Mouse (Mus musculus) embryonic facial prominence, embryonic 10.5 days (tissue): ENCODE data around the gene Ffar3. TPM values are rescaled to one million over a fixed set of nuclear protein-coding genes. Genes with fewer than 3 reads are reported as not detected.
"Not testable (repeated sequence)": the region's sequence is repeated elsewhere in the genome, so short reads cannot be mapped to it uniquely, and the experiment has no call there.

ENCODE experiments used
- DNase-seq: peaks from one replicate; pipeline ENCODE4 v3.0.0-alpha.2; 2017; ENCODE audit warnings: low spot score
- H3K27ac ChIP-seq: fragments of 300-500 bp; sonication (generic); replicated peaks from 2 replicates; pipeline ENCODE4 v1.5.1; 2016; ENCODE audit warnings: mild to moderate bottlenecking
- H3K27me3 ChIP-seq: fragments of 300-500 bp; sonication (generic); replicated peaks from 2 replicates; pipeline ENCODE4 v1.6.1; 2016; ENCODE audit warnings: low read depth, mild to moderate bottlenecking; ENCODE audit not compliant: poor library complexity, severe bottlenecking
- H3K36me3 ChIP-seq: fragments of 300-500 bp; sonication (generic); replicated peaks from 2 replicates; pipeline ENCODE4 v1.6.1; 2016; ENCODE audit warnings: mild to moderate bottlenecking, moderate library complexity
- H3K4me1 ChIP-seq: fragments of 300-500 bp; sonication (generic); 2 replicates; pipeline ENCODE4 v1.6.1; 2016
- H3K4me3 ChIP-seq: fragments of 300-500 bp; sonication (generic); 2 replicates; pipeline ENCODE4 v1.5.1; 2016; ENCODE audit warnings: mild to moderate bottlenecking, moderate library complexity
- H3K9me3 ChIP-seq: fragments of 300-500 bp; sonication (generic); 2 replicates; pipeline ENCODE4 v1.6.1; 2016; ENCODE audit warnings: mild to moderate bottlenecking
- whole genome bisulfite sequencing: fragments of 180-500 bp; shearing (Covaris S2); methylation state at CpG from one replicate; pipeline ENCODE4 v1.1.7; 2016; 5-methylcytosine and 5-hydroxymethylcytosine counted together
- polyA plus RNA-seq: library from polyadenylated mRNA; unstranded; fragments of >200 nt; fragmentation: Nextera tagmentation; extraction: Ambion mirVana; gene quantifications from 2 replicates; pipeline ENCODE4 v1.2.1, GENCODE M21; 2016

Ffar3 gene
- polyA plus RNA-seq, 1 experiment from 2014 or later: not detected

DNA sequence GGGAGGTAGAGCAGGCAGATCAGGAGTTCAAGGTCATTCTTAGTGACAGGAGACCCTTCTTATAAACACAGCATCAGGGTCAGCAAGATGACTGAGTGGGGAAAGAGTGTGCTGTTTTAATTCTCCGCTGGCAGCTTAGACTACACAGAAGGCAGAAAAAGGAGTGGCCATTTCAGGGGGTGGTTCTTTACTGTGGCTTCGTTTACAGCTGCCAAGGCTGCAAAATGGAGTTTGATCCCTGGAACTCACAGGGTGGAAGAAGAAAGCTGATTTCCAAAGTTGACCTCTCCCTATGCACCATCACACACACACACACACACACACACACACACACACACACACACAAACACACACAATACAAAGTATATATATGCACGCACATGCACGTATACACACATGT is 14.6 kb downstream of the Ffar3 start:
- Histone ChIP-seq H3K27ac (no peak overlapping the region), H3K4me1 (peaks cover 15% of the 10 kb centered on the region), H3K9me3 (no peaks in the 10 kb centered on the region), H3K36me3 (no peaks in the 10 kb centered on the region), H3K27me3 (no peaks in the 10 kb centered on the region), H3K4me3 (no peak overlapping the region)
- WGBS: 82% methylated on average over 4 of the region's 4 CpGs
- DNase-seq: no peak

DNA sequence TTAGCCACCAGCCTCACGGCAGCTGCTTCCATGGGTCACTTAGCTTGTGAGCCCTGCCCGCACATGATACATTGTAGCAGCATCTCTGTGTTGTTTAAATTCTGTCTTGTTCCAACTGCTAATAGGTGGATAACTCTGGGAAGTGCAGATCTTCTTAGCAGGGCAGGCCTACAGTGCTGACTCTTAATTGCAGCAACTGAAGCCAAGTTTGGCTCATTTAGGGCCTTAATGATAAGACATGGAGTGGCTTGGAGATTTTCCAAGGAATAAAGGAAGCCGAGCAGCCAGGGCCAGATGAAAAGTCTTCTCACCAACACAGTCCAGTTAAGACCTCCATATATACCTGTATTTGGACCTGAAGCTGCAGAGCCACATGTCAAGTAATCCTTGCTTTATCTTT is 15.7 kb downstream of the Ffar3 start:
- H3K27me3 ChIP-seq: no peaks in the 10 kb centered on the region
- H3K4me3 ChIP-seq: no peak overlapping the region
- H3K36me3 ChIP-seq: no peaks in the 10 kb centered on the region
- H3K27ac ChIP-seq: no peak overlapping the region
- 89% methylated on average over 3 of the region's 3 CpGs for WGBS
- no peak for DNase-seq
- no peaks in the 10 kb centered on the region for H3K9me3 ChIP-seq
- peaks cover 15% of the 10 kb centered on the region for H3K4me1 ChIP-seq

DNA sequence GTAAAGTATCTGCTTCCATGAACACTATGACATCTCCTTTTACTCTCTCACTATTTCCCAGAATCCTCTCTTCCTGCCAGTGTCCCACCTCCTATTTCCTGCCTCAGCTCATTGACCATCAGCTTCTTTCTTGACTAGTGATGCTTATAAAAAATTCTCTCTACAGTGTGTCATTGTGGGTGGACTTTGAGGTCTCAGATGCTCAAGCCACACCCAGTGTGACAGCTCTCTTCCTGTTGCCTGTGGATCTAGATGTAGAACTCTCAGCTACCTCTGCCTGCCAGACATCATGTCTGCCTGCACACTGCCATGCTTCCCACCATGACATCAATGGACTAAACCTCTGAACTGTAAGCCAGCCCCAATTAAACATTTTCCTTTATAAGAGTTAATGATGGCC is 18.7 kb downstream of the Ffar3 start:
- Histone ChIP-seq H3K4me3 (no peak overlapping the region), H3K4me1 (no peaks in the 10 kb centered on the region), H3K27me3 (no peaks in the 10 kb centered on the region), H3K9me3 (no peaks in the 10 kb centered on the region), H3K36me3 (no peaks in the 10 kb centered on the region), H3K27ac (no peak overlapping the region)
- no peak for DNase-seq

DNA sequence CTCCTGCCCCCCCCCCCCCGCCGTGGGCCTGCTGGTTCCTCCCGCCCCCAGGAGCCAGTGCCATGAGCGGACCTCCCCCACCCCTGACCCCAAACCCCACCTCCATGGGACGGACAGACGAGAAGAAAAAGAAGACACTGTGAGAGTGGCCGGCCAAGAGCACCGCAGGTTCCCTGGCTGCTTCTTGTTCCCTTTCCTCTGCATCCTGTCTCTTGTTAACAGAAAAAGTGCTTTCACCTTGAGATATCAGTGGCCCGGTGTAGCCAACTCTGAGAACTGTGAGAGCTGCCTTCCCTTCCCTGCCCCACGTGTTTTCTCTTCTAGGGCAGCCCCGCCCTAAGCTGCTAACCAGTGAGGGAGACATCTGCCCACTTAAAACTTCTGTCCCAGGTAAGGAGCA is 23.3 kb downstream of the Ffar3 start:
- WGBS: 37% methylated on average over 11 of the region's 11 CpGs

DNA sequence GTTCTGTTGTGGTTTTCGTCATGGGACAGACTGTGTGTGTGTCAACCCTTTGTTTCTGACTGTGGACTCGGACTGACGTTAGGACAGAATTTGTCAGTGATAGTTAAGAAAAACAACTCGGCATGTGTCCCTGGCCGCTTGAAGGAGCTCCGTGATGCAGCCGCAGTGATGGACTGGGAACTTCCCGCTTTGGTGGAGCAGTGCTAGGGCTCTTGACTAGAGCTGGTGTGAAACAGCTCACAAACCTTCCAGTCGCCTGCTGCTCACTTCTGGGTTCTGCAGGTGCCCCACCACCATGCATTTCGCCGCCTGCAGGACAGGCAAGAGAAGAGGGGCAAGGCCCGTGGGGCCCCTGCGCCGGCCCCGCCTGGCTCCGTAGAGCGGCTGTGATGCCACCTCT is 23.7 kb downstream of the Ffar3 start:
- Histone ChIP-seq H3K27ac (no peak overlapping the region), H3K36me3 (no peaks in the 10 kb centered on the region), H3K27me3 (no peaks in the 10 kb centered on the region), H3K9me3 (no peaks in the 10 kb centered on the region), H3K4me3 (no peak overlapping the region), H3K4me1 (no peaks in the 10 kb centered on the region)
- 65% methylated on average over 17 of the region's 17 CpGs for WGBS
- no peak for DNase-seq

More for the DNA sequence above, 23.3 kb downstream of the Ffar3 start:
- not testable (repeated sequence) for H3K4me1 ChIP-seq, H3K27me3 ChIP-seq, DNase-seq, H3K27ac ChIP-seq, H3K4me3 ChIP-seq, H3K9me3 ChIP-seq, H3K36me3 ChIP-seq

DNA sequence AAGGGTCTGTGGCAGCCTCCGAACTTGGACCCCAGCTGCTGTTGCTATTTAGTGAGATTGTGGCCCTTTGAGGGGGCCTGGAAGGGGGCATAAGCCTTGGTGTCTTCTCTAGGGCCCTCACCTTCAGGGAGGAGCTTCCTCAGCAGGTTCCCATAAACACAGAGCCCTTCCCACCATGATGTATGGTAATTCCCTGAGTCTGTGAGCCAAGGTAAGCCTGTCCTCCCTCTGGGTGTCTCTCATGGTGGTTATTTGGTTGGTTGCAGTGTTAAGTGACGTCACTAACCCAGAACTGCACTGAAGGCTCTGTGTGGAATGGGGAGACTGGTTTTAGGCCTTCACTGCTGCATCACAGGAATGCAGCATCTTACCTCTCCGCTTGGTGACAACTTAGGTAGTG is 26.6 kb downstream of the Ffar3 start:
- H3K4me1 ChIP-seq: no peaks in the 10 kb centered on the region
- no peak for DNase-seq
- no peaks in the 10 kb centered on the region for H3K9me3 ChIP-seq
- H3K27me3 ChIP-seq: no peaks in the 10 kb centered on the region
- H3K4me3 ChIP-seq: no peak overlapping the region
- 65% methylated on average over 3 of the region's 3 CpGs for WGBS
- H3K27ac ChIP-seq: no peak overlapping the region
- H3K36me3 ChIP-seq: no peaks in the 10 kb centered on the region

DNA sequence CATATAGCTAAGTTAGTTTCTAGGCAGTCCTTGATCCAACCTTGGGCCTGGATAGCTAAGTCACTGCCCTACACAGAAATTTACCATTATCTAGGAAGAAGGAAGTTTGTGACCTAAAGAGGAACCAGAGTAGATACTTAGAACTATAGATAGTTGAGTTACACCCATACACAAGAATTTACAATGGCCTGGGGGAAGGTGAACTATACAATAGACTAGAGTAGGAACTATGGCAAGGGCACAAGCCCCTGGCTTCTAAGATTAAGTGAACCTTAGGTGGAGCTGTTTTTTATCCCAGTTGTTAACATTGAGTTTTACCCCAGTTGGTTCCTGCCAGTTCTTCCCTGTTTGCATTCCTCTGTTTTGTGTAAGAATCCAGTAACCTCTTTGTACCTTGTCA is 27.1 kb downstream of the Ffar3 start:
- H3K36me3 ChIP-seq, H3K9me3 ChIP-seq, DNase-seq, H3K27ac ChIP-seq, H3K4me3 ChIP-seq, H3K27me3 ChIP-seq, H3K4me1 ChIP-seq: not testable (repeated sequence)

DNA sequence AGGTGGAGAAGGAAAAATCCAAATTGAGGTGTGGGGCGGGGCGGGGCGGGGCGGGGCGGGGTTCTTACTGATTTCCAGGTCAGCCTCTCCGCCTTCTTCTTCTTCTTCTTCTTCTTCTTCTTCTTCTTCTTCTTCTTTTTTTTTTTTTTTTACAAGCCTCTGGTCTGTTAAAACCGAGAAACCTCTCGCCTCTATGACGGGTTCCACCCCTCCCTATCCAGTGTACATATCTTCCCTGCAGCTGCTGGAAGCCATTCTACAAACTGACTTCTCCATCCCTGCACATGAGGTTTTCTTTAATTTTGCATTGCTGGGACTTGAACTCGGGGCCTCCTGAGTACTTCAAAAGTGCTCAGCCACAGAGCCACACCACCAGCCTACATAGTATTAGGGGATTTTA is 29.3 kb downstream of the Ffar3 start:
- DNase-seq: no peak
- Histone ChIP-seq H3K9me3 (no peaks in the 10 kb centered on the region), H3K4me1 (no peaks in the 10 kb centered on the region), H3K4me3 (no peak overlapping the region), H3K27me3 (no peaks in the 10 kb centered on the region), H3K36me3 (no peaks in the 10 kb centered on the region), H3K27ac (no peak overlapping the region)
- 94% methylated on average over 9 of the region's 10 CpGs for WGBS

DNA sequence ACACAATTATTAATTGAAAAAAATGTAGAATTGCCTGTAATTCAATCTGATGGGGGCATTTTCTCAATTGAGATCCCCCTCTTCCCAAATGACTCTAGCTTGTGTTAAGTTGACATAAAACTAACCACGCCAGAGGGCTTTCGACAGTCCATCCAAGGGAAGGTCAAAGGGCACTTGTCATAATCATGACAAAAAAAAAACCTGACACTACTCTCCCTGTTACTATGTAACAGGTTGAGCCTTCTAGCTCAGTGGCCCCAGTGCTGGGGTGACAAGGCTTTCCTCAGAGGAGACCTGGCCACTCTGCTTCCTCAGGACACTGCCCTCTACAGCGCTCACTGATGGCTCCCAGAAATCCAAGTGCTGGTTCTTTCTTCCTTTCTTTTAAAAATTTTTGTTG is 31.7 kb downstream of the Ffar3 start:
- WGBS: 81% methylated on average over 3 of the region's 3 CpGs
- Histone ChIP-seq H3K27ac (no peak overlapping the region), H3K27me3 (no peaks in the 10 kb centered on the region), H3K36me3 (no peaks in the 10 kb centered on the region), H3K4me1 (peaks cover 12% of the 10 kb centered on the region; the same call in 1 of the 2 replicates), H3K9me3 (no peaks in the 10 kb centered on the region), H3K4me3 (no peak overlapping the region)
- DNase-seq: no peak

DNA sequence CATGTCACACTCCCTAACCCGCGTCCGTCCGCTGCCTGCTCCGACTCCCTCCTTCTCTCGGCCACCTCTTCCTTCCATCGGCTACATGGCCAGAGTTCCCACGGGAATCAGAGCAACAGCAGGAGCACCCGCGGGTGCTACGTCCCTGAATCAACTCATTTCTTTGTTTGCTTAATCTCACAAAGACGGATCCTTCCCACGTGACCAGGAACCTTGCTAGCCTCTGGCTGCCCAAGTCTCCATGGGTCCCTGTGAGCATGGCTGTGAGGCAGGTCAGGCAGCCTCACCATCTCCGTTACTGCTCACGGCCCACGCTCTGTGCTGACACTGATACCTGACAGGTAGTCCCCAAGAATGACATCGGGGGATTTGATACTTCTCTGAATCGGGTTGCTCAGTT is 32.3 kb downstream of the Ffar3 start, which contains the start of gene Ffar2:
Ffar2 (minus strand) TSS at position 101 of the 400 bp plus-strand sequence.
- 90% methylated on average over 18 of the region's 18 CpGs for WGBS
- Histone ChIP-seq H3K27me3 (no peaks in the 10 kb centered on the region), H3K4me1 (peaks cover 12% of the 10 kb centered on the region; the same call in 1 of the 2 replicates)

DNA sequence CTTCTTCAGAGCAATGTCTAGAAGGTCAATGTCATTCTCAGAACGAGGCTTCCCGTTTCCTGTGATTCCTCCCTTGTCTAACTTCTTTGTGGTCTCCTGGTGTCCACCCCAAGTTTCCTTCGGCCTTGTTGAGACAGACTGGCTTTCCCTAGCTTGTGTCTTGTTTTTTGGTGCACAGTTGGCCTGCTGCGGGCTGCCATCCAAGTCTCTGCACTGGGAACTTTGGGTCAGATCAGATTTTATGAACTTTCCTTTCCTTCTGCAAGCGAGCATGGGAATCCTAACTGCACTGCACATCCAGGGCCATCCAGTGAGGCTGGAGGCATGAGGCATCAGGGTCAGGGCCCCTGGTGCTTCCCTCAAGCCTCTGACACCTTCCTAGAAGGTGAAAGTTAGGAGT is 34.4 kb downstream of the Ffar3 start:
- H3K27me3 ChIP-seq: no peaks in the 10 kb centered on the region
- H3K9me3 ChIP-seq: no peaks in the 10 kb centered on the region
- no peak for DNase-seq
- H3K4me1 ChIP-seq: peaks cover 12% of the 10 kb centered on the region; the same call in 1 of the 2 replicates
- no peak overlapping the region for H3K27ac ChIP-seq
- H3K36me3 ChIP-seq: no peaks in the 10 kb centered on the region
- WGBS: 81% methylated on average over 5 of the region's 5 CpGs
- H3K4me3 ChIP-seq: no peak overlapping the region

More for the DNA sequence above, 32.3 kb downstream of the Ffar3 start, which contains the start of gene Ffar2:
- H3K9me3 ChIP-seq: no peaks in the 10 kb centered on the region
- H3K4me3 ChIP-seq: no peak within 1 kb of the TSS
- no peak for DNase-seq
- no peak within 1 kb of the TSS for H3K27ac ChIP-seq
- no peaks in the 10 kb centered on the region for H3K36me3 ChIP-seq

DNA sequence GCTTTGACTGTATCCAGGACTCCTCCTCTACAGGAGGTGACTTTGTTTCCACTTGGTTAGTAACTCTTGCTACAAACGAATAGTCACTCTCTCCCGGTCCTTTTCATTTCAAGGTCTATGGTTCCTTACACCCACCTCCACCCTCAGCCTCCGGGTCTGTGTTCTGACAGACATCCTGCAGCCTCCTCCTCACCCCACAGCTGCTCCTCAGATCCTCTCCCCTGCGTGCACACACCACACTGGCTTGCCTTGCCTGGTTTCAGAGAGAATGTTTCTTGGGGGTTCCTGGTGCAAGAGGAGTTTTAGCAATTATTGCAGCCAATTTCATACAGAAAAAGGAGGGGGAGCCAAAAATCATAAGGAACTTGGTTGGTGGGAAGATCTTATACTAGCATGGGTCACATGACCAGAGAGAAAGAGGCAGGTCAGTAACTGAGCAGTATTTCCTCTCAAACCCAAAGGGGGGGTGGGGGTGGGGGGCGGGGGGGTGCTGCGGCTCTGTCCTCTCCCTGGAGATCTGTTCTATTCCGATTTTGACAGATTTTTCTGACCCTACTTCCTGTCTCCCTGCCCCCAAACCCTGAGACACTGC is 35.0 kb downstream of the Ffar3 start:
- peaks cover 12% of the 10 kb centered on the region; the same call in 1 of the 2 replicates for H3K4me1 ChIP-seq
- WGBS: 69% methylated on average over 7 of the region's 7 CpGs
- no peak for DNase-seq

DNA sequence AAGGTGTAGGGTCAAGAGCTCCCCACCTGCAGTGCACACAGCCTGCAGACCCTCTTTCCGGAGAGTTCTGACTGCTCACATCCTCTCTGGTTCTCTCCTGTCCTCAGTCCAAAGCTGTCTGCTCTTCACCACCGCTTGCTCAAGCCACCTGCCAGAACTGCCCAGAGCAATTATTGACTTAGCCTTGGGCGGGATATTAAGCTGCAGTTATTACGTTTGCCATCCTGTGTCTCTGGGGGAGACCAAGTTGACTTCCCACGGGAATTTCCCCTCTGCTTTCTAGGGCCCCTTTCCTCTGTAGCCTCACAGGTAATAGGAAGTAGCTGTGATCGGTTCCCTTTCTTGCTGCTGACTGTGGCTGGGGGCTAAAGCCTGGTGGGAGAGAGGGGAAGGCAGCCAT is 35.8 kb downstream of the Ffar3 start:
- DNase-seq: no peak
- Histone ChIP-seq H3K27ac (no peak overlapping the region), H3K4me1 (peaks cover 12% of the 10 kb centered on the region; the same call in 1 of the 2 replicates), H3K4me3 (no peak overlapping the region), H3K9me3 (no peaks in the 10 kb centered on the region), H3K27me3 (no peaks in the 10 kb centered on the region), H3K36me3 (no peaks in the 10 kb centered on the region)
- 74% methylated on average over 6 of the region's 6 CpGs for WGBS

More for the DNA sequence above, 35.0 kb downstream of the Ffar3 start:
- Histone ChIP-seq H3K4me3 (no peak overlapping the region), H3K36me3 (no peaks in the 10 kb centered on the region), H3K9me3 (no peaks in the 10 kb centered on the region), H3K27me3 (no peaks in the 10 kb centered on the region), H3K27ac (no peak overlapping the region)
